20 mouse cellular contexts compared by ENCODE assay signal in genomic region chr17:35226561-35227046, GRCm38 (mm10). TPM values are rescaled to one million over a fixed set of nuclear protein-coding genes. Genes with fewer than 3 reads are reported as not detected.
A peak's percentile ranks its signal among the peaks of the same experiment; 100 is the strongest.
DNase-seq lines count a peak whose midpoint lies in the region; ATAC-seq and TF ChIP-seq lines count a peak whose summit lies in the region.
"Had no signal": no experiment of that assay in that cellular context is flagged by ENCODE, and none has a peak within 500 bp of the region (broad histone marks: within the 10 kb centered on the region; RNA-seq: fewer than 3 reads in every experiment).

No protein-coding gene starts in this region.

- no peaks in the 10 kb centered on the region for H3K9me3 ChIP-seq in heart, postnatal 0 days (replicated peaks; ENCODE audit: control insufficient read depth, low read length)
- no peaks in the 10 kb centered on the region for H3K9me3 ChIP-seq in lung, postnatal 0 days (ENCODE audit: low read length)
- no peaks in the 10 kb centered on the region for H3K9me3 ChIP-seq in CH12.LX (replicated peaks; ENCODE audit: low read length)
- H3K9me3 ChIP-seq in intestine, postnatal 0 days (ENCODE audit: control insufficient read depth): no peaks in the 10 kb centered on the region
- no peaks in the 10 kb centered on the region for H3K9me3 ChIP-seq in midbrain, embryonic 14.5 days (ENCODE audit: control insufficient read depth, low read length)
- H3K9me3 ChIP-seq: hindbrain, embryonic 10.5 days; limb, embryonic 15.5 days; midbrain, embryonic 12.5 days; neural tube, embryonic 13.5 days had no signal

- dilution Hi-C loops in CH12.LX (cut with MboI; ENCODE audit: extremely low pct_ligation_motif_present, extremely low pct_unique_long_range_greater_than_20kb, low sequenced_read_pairs): no loop called here

- peak overlapping the region; percentile 34; the same call in 1 of the 2 replicates for H3K27ac ChIP-seq in heart, postnatal 0 days (ENCODE audit: low read depth)
- H3K27ac ChIP-seq in lung, postnatal 0 days (ENCODE audit: low read length): no peak overlapping the region
- H3K27ac ChIP-seq in CH12.LX (ENCODE audit: insufficient read depth, low read depth): 0 out of 2 replicates have a peak overlapping the region, but pooled peaks have one; percentile 36
- no peak overlapping the region for H3K27ac ChIP-seq in intestine, postnatal 0 days (ENCODE audit: low read depth, low read length)
- H3K27ac ChIP-seq in midbrain, embryonic 14.5 days (replicated peaks; ENCODE audit: low read depth, low read length): no peak overlapping the region
- H3K27ac ChIP-seq: hindbrain, embryonic 10.5 days; left cerebral cortex, adult 2 months; limb, embryonic 15.5 days; midbrain, embryonic 12.5 days; neural tube, embryonic 13.5 days had no signal

- H3K4me1 ChIP-seq in heart, postnatal 0 days (ENCODE audit: control insufficient read depth, insufficient read depth): no peaks in the 10 kb centered on the region
- no peaks in the 10 kb centered on the region for H3K4me1 ChIP-seq in lung, postnatal 0 days (ENCODE audit: insufficient read depth, low read depth, low read length)
- H3K4me1 ChIP-seq in CH12.LX (ENCODE audit: control insufficient read depth in 1 of 2, insufficient read depth in 2 of 2): peaks cover 20 to 78% of the 10 kb centered on the region in 2 experiments
- no peaks in the 10 kb centered on the region for H3K4me1 ChIP-seq in intestine, postnatal 0 days (replicated peaks; ENCODE audit: control insufficient read depth, insufficient read depth, low read length)
- no peaks in the 10 kb centered on the region for H3K4me1 ChIP-seq in midbrain, embryonic 14.5 days (ENCODE audit: control insufficient read depth, insufficient read depth, low read length)

- TF ChIP-seq EP300 in heart, postnatal 0 days (IDR thresholded peaks at IDR 0.05; ENCODE audit: low read depth): no peak
- TF ChIP-seq EP300 in lung, postnatal 0 days (IDR thresholded peaks at IDR 0.05): no peak
- TF ChIP-seq EP300 in CH12.LX (IDR thresholded peaks at IDR 0.05; ENCODE audit: low read length): peak; percentile 78

- 0 out of 2 replicates have a peak, but pooled peaks have one; percentile 0 for TF ChIP-seq CTCF in heart, postnatal 0 days (IDR thresholded peaks at IDR 0.05; ENCODE audit: low read depth)
- peak; percentile 13; the same call in 1 of the 2 replicates for TF ChIP-seq CTCF in lung, postnatal 0 days (IDR thresholded peaks at IDR 0.05)
- TF ChIP-seq CTCF in CH12.LX (conservative IDR thresholded peaks at IDR 0.05 in 1 of 2, IDR thresholded peaks at IDR 0.05 in 1 of 2; ENCODE audit: low read depth in 2 of 2, low read length in 2 of 2): peak in 1 of 2 experiments; percentile 47; a peak in 2 of 4 replicates
- TF ChIP-seq CTCF in intestine, postnatal 0 days (IDR thresholded peaks at IDR 0.05; ENCODE audit: low read depth): 0 out of 2 replicates have a peak, but pooled peaks have one; percentile 8

- no peak overlapping the region; the same call in 1 of the 2 replicates for H3K9ac ChIP-seq in heart, postnatal 0 days (replicated peaks; ENCODE audit: low read depth, low read length)
- no peak overlapping the region for H3K9ac ChIP-seq in lung, postnatal 0 days (replicated peaks; ENCODE audit: low read depth)
- no peak overlapping the region for H3K9ac ChIP-seq in CH12.LX (ENCODE audit: insufficient read depth, low read depth)
- H3K9ac ChIP-seq in intestine, postnatal 0 days (ENCODE audit: low read depth, low read length): no peak overlapping the region
- H3K9ac ChIP-seq in midbrain, embryonic 14.5 days (replicated peaks; ENCODE audit: low read length): no peak overlapping the region
- H3K9ac ChIP-seq: forebrain, postnatal 0 days; limb, embryonic 15.5 days; midbrain, embryonic 12.5 days; neural tube, embryonic 13.5 days had no signal

- no peak for DNase-seq in heart, postnatal 0 days (ENCODE audit: low spot score)
- DNase-seq in heart, postnatal 4 days: no peak
- no peak for DNase-seq in lung, postnatal 0 days (ENCODE audit: low spot score)
- DNase-seq in lung, postnatal 36 days: no peak
- DNase-seq in CH12.LX (ENCODE audit: extremely low read depth): no peak
- no peak for DNase-seq in adrenal gland, adult 2 months
- DNase-seq in midbrain, embryonic 14.5 days: no peak
- DNase-seq: cerebellum, adult 11-12 months; forebrain, postnatal 0 days; gastrocnemius, postnatal 14 days; spleen, adult 18-20 months had no signal

- H3K4me3 ChIP-seq in heart, postnatal 0 days (ENCODE audit: low read depth, low read length): no peak overlapping the region
- H3K4me3 ChIP-seq in lung, postnatal 0 days (ENCODE audit: low read depth, low read length): no peak overlapping the region
- H3K4me3 ChIP-seq in CH12.LX (replicated peaks in 1 of 3; ENCODE audit: low read depth in 2 of 3, low read length in 2 of 3, poor library complexity in 1 of 3): no peak overlapping the region
- H3K4me3 ChIP-seq in intestine, postnatal 0 days (ENCODE audit: low read depth, low read length): no peak overlapping the region
- no peak overlapping the region for H3K4me3 ChIP-seq in midbrain, embryonic 14.5 days (replicated peaks; ENCODE audit: low read depth, low read length)
- H3K4me3 ChIP-seq: hindbrain, embryonic 10.5 days; left cerebral cortex, adult 2 months; limb, embryonic 15.5 days; midbrain, embryonic 12.5 days; neural tube, embryonic 13.5 days had no signal

- peaks cover 54% of the 10 kb centered on the region for H3K36me3 ChIP-seq in heart, postnatal 0 days (replicated peaks; ENCODE audit: control insufficient read depth, insufficient read depth, low read length)
- H3K36me3 ChIP-seq in lung, postnatal 0 days (ENCODE audit: insufficient read depth, low read length): peaks cover 6% of the 10 kb centered on the region; the same call in 1 of the 2 replicates
- peaks cover 54 to 79% of the 10 kb centered on the region in 2 experiments for H3K36me3 ChIP-seq in CH12.LX (replicated peaks in 1 of 2; ENCODE audit: control insufficient read depth in 1 of 2, insufficient read depth in 1 of 2, low read length in 1 of 2)
- peaks cover 60% of the 10 kb centered on the region for H3K36me3 ChIP-seq in intestine, postnatal 0 days (ENCODE audit: control insufficient read depth, insufficient read depth)
- peaks cover 60% of the 10 kb centered on the region for H3K36me3 ChIP-seq in midbrain, embryonic 14.5 days (ENCODE audit: control insufficient read depth, insufficient read depth, low read length)

- no peak for TF ChIP-seq POLR2A in CH12.LX (IDR thresholded peaks at IDR 0.05; ENCODE audit: low read depth, low read length)

- in situ Hi-C loops in CH12.LX (cut with MboI; ENCODE audit: low pct_ligation_motif_present, low pct_unique_long_range_greater_than_20kb, low sequenced_read_pairs): no loop called here

- WGBS in heart, postnatal 0 days: 65% methylated on average over 14 of the region's 14 CpGs
- whole genome bisulfite sequencing in lung, postnatal 0 days: 62% methylated on average over 14 of the region's 14 CpGs
- WGBS in intestine, postnatal 0 days: 80% methylated on average over 14 of the region's 14 CpGs
- WGBS in midbrain, embryonic 14.5 days: 90% methylated on average over 14 of the region's 14 CpGs

- H3K27me3 ChIP-seq in heart, postnatal 0 days (ENCODE audit: control insufficient read depth, insufficient read depth, low read length): no peaks in the 10 kb centered on the region
- H3K27me3 ChIP-seq in lung, postnatal 0 days (replicated peaks; ENCODE audit: insufficient read depth, low read length): no peaks in the 10 kb centered on the region
- no peaks in the 10 kb centered on the region for H3K27me3 ChIP-seq in CH12.LX (replicated peaks)
- no peaks in the 10 kb centered on the region for H3K27me3 ChIP-seq in intestine, postnatal 0 days (replicated peaks; ENCODE audit: control insufficient read depth, insufficient read depth, low read length)
- H3K27me3 ChIP-seq in midbrain, embryonic 14.5 days (ENCODE audit: control insufficient read depth, insufficient read depth, low read length): no peaks in the 10 kb centered on the region
- H3K27me3 ChIP-seq: limb, embryonic 15.5 days; midbrain, embryonic 12.5 days; neural tube, embryonic 13.5 days had no signal

- ATAC-seq in heart, postnatal 0 days (ENCODE audit: insufficient read depth, low read depth): no peak
- no peak for ATAC-seq in lung, postnatal 0 days
- no peak for ATAC-seq in intestine, postnatal 0 days
- no peak for ATAC-seq in midbrain, embryonic 14.5 days (ENCODE audit: low FRiP score, low TSS enrichment)
- ATAC-seq: forebrain, postnatal 0 days had no signal

- H3K79me2 ChIP-seq in CH12.LX (replicated peaks; ENCODE audit: control insufficient read depth, extremely low read depth, insufficient read depth, poor library complexity, severe bottlenecking): peaks cover 11% of the 10 kb centered on the region

- no peak overlapping the region for H3K4me2 ChIP-seq in heart, postnatal 0 days (ENCODE audit: low read depth, low read length)
- no peak overlapping the region for H3K4me2 ChIP-seq in lung, postnatal 0 days (replicated peaks; ENCODE audit: low read depth, low read length)
- H3K4me2 ChIP-seq in CH12.LX (ENCODE audit: insufficient read depth, low read depth, poor library complexity, severe bottlenecking): peak overlapping the region; percentile 37
- H3K4me2 ChIP-seq in intestine, postnatal 0 days (replicated peaks; ENCODE audit: low read depth): no peak overlapping the region
- no peak overlapping the region for H3K4me2 ChIP-seq in midbrain, embryonic 14.5 days (ENCODE audit: low read length)
- H3K4me2 ChIP-seq: limb, embryonic 15.5 days; midbrain, embryonic 12.5 days; neural tube, embryonic 13.5 days had no signal

- no peak; the same call in 1 of the 2 replicates for TF ChIP-seq RAD21 in CH12.LX (IDR thresholded peaks at IDR 0.05; ENCODE audit: low read depth, low read length)

RNA-seq across cellular contexts. Expression of gene Gm16181, which starts 6.0 kb away (rescaled TPM):
- total RNA-seq in heart, postnatal 0 days (2014; rRNA removed; ENCODE audit: low replicate concordance): 0.93 TPM in 1 of 2 replicates, not detected in the other
- polyA plus RNA-seq in heart, postnatal 0 days (2015; fragmentation: Nextera tagmentation; extraction: Ambion mirVana): 0.81 and 0.87 TPM in 2 replicates
- total RNA-seq in heart, postnatal 4 days (2021): under 1 TPM in 1 of 2 experiments, not detected in 1; 0.52 TPM
- polyA plus RNA-seq in lung, postnatal 0 days (2015; fragmentation: Nextera tagmentation; extraction: Ambion mirVana): 0.60 TPM in 1 of 2 replicates, not detected in the other
- total RNA-seq in CH12.LX (2012; rRNA removed): not detected in 2 replicates
- total RNA-seq in CH12.LX (2014; rRNA removed): not detected in 2 replicates
- polyA plus RNA-seq in CH12.LX (2012; ENCODE audit: insufficient read length, low read depth): not detected in 2 replicates
- 0.23 and 0.30 TPM in 2 replicates for polyA plus RNA-seq in intestine, postnatal 0 days (2015; fragmentation: Nextera tagmentation; extraction: Ambion mirVana)
- not detected for total RNA-seq in adrenal gland, adult 2 months (2021)
- 0.31 and 1.3 TPM in 2 replicates for polyA plus RNA-seq in adrenal gland, adult 2 months (2012; rRNA removed)
- polyA plus RNA-seq in midbrain, embryonic 14.5 days (2014; fragmentation: Nextera tagmentation; extraction: Ambion mirVana): not detected in 2 replicates
- total RNA-seq: ES-E14; forebrain, postnatal 0 days; gastrocnemius, postnatal 14 days; left cerebral cortex, adult 2 months had no signal
- polyA plus RNA-seq: forebrain, postnatal 0 days; large intestine, adult 2 months had no signal

RNA-seq across cellular contexts. Expression of gene Atp6v1g2, which starts 6.9 kb away (rescaled TPM):
- 3.2 and 3.7 TPM in 2 replicates for total RNA-seq in heart, postnatal 0 days (2014; rRNA removed; ENCODE audit: low replicate concordance)
- 10.6 and 10.7 TPM in 2 replicates for polyA plus RNA-seq in heart, postnatal 0 days (2015; fragmentation: Nextera tagmentation; extraction: Ambion mirVana)
- total RNA-seq in heart, postnatal 4 days (2021): 1 to 10 TPM; 8.0 to 9.3 TPM
- 4.7 and 6.1 TPM in 2 replicates for polyA plus RNA-seq in lung, postnatal 0 days (2015; fragmentation: Nextera tagmentation; extraction: Ambion mirVana)
- total RNA-seq in CH12.LX (2012; rRNA removed) (0.76 and 0.88 TPM in 2 replicates), CH12.LX (2014; rRNA removed) (0.23 and 0.27 TPM in 2 replicates)
- 1.4 and 2.0 TPM in 2 replicates for polyA plus RNA-seq in CH12.LX (2012; ENCODE audit: insufficient read length, low read depth)
- polyA plus RNA-seq in intestine, postnatal 0 days (2015; fragmentation: Nextera tagmentation; extraction: Ambion mirVana): 4.1 and 4.3 TPM in 2 replicates
- total RNA-seq in adrenal gland, adult 2 months (2021): 1 to 10 TPM; 5.6 to 5.7 TPM
- 7.2 and 8.5 TPM in 2 replicates for polyA plus RNA-seq in adrenal gland, adult 2 months (2012; rRNA removed)
- 78.1 and 99.0 TPM in 2 replicates for polyA plus RNA-seq in midbrain, embryonic 14.5 days (2014; fragmentation: Nextera tagmentation; extraction: Ambion mirVana)

RNA-seq across cellular contexts. Expression of gene Nfkbil1, which starts 9.0 kb away (rescaled TPM):
- total RNA-seq in heart, postnatal 0 days (2014; rRNA removed; ENCODE audit: low replicate concordance): 14.3 and 33.4 TPM in 2 replicates
- 6.7 and 7.0 TPM in 2 replicates for polyA plus RNA-seq in heart, postnatal 0 days (2015; fragmentation: Nextera tagmentation; extraction: Ambion mirVana)
- total RNA-seq in heart, postnatal 4 days (2021): 10 to 100 TPM; 10.8 to 11.0 TPM
- 11.2 and 12.2 TPM in 2 replicates for polyA plus RNA-seq in lung, postnatal 0 days (2015; fragmentation: Nextera tagmentation; extraction: Ambion mirVana)
- total RNA-seq in CH12.LX (2012; rRNA removed) (16.7 and 22.0 TPM in 2 replicates), CH12.LX (2014; rRNA removed) (15.2 TPM in 2 replicates)
- polyA plus RNA-seq in CH12.LX (2012; ENCODE audit: insufficient read length, low read depth): 25.9 and 31.6 TPM in 2 replicates
- 8.1 and 8.2 TPM in 2 replicates for polyA plus RNA-seq in intestine, postnatal 0 days (2015; fragmentation: Nextera tagmentation; extraction: Ambion mirVana)
- total RNA-seq in adrenal gland, adult 2 months (2021): 10 to 100 TPM; 14.1 to 19.4 TPM
- polyA plus RNA-seq in adrenal gland, adult 2 months (2012; rRNA removed): 52.3 and 57.6 TPM in 2 replicates
- 3.8 and 7.3 TPM in 2 replicates for polyA plus RNA-seq in midbrain, embryonic 14.5 days (2014; fragmentation: Nextera tagmentation; extraction: Ambion mirVana)

RNA-seq across cellular contexts. Expression of gene Ddx39b, which starts 14.9 kb away (rescaled TPM):
- total RNA-seq in heart, postnatal 0 days (2014; rRNA removed; ENCODE audit: low replicate concordance): 148 and 162 TPM in 2 replicates
- polyA plus RNA-seq in heart, postnatal 0 days (2015; fragmentation: Nextera tagmentation; extraction: Ambion mirVana): 131 TPM in 2 replicates
- total RNA-seq in heart, postnatal 4 days (2021): 100 to 1,000 TPM; 221 to 230 TPM
- polyA plus RNA-seq in lung, postnatal 0 days (2015; fragmentation: Nextera tagmentation; extraction: Ambion mirVana): 161 and 170 TPM in 2 replicates
- 208 and 229 TPM in 2 replicates for total RNA-seq in CH12.LX (2012; rRNA removed)
- total RNA-seq in CH12.LX (2014; rRNA removed): 242 and 254 TPM in 2 replicates
- polyA plus RNA-seq in CH12.LX (2012; ENCODE audit: insufficient read length, low read depth): 341 and 411 TPM in 2 replicates
- polyA plus RNA-seq in intestine, postnatal 0 days (2015; fragmentation: Nextera tagmentation; extraction: Ambion mirVana): 125 and 127 TPM in 2 replicates
- 100 to 1,000 TPM; 192 to 200 TPM for total RNA-seq in adrenal gland, adult 2 months (2021)
- 164 and 180 TPM in 2 replicates for polyA plus RNA-seq in adrenal gland, adult 2 months (2012; rRNA removed)
- 386 and 390 TPM in 2 replicates for polyA plus RNA-seq in midbrain, embryonic 14.5 days (2014; fragmentation: Nextera tagmentation; extraction: Ambion mirVana)

RNA-seq across cellular contexts. Expression of gene Lta, which starts 21.5 kb away (rescaled TPM):
- total RNA-seq in heart, postnatal 0 days (2014; rRNA removed; ENCODE audit: low replicate concordance): not detected in 2 replicates
- polyA plus RNA-seq in heart, postnatal 0 days (2015; fragmentation: Nextera tagmentation; extraction: Ambion mirVana): not detected in 2 replicates
- total RNA-seq in heart, postnatal 4 days (2021): under 1 TPM; 0.26 to 0.32 TPM
- polyA plus RNA-seq in lung, postnatal 0 days (2015; fragmentation: Nextera tagmentation; extraction: Ambion mirVana): 0.11 TPM in 1 of 2 replicates, not detected in the other
- 8.9 and 13.4 TPM in 2 replicates for total RNA-seq in CH12.LX (2012; rRNA removed)
- 18.9 and 19.6 TPM in 2 replicates for total RNA-seq in CH12.LX (2014; rRNA removed)
- polyA plus RNA-seq in CH12.LX (2012; ENCODE audit: insufficient read length, low read depth): 50.4 and 53.0 TPM in 2 replicates
- 0.10 and 0.42 TPM in 2 replicates for polyA plus RNA-seq in intestine, postnatal 0 days (2015; fragmentation: Nextera tagmentation; extraction: Ambion mirVana)
- under 1 TPM; 0.26 to 0.35 TPM for total RNA-seq in adrenal gland, adult 2 months (2021)
- 0.18 and 0.33 TPM in 2 replicates for polyA plus RNA-seq in adrenal gland, adult 2 months (2012; rRNA removed)
- 0.20 and 0.73 TPM in 2 replicates for polyA plus RNA-seq in midbrain, embryonic 14.5 days (2014; fragmentation: Nextera tagmentation; extraction: Ambion mirVana)
- total RNA-seq: forebrain, postnatal 0 days had no signal
- polyA plus RNA-seq: hindbrain, embryonic 10.5 days; limb, embryonic 15.5 days; lung, embryonic 16.5 days; midbrain, embryonic 12.5 days had no signal

Comparison
In these comparisons a context has a peak if more than half of its experiments do, and no peak if none do; other contexts are left out.
1. H3K27ac ChIP-seq: peak in heart, postnatal 0 days (single experiment) and CH12.LX (single experiment); none in lung, postnatal 0 days (single experiment), intestine, postnatal 0 days (single experiment) and midbrain, embryonic 14.5 days (single experiment).